Mouse (Mus musculus) G1E-ER4 (cell line): ENCODE data around the gene Man1b1. TPM values are rescaled to one million over a fixed set of nuclear protein-coding genes. Genes with fewer than 3 reads are reported as not detected.

ENCODE experiments used
- GATA1 ChIP-seq: IDR thresholded peaks from one replicate; pipeline ENCODE4 v1.8.0; 2012; ENCODE audit warnings: low read length, inconsistent platforms
- polyA plus RNA-seq: library from polyadenylated mRNA; stranded (reverse); fragments of >175 nt; gene quantifications from 2 replicates; pipeline ENCODE4 v1.2.3, GENCODE M21; 2012

The Man1b1 gene
- polyA plus RNA-seq, 1 experiment, result 18.5 TPM

- no peak for TF ChIP-seq GATA1
These were observed 34.1 kb upstream of the Man1b1 start for GRCm38 (mm10) chr2:25298046-25298445.

GRCm38 (mm10) chr2:25303452-25303851, 28.7 kb upstream of the Man1b1 start:
- TF ChIP-seq GATA1, result no peak

- no peak for TF ChIP-seq GATA1
These were observed 28.0 kb upstream of the Man1b1 start for GRCm38 (mm10) chr2:25303931-25304656.

- TF ChIP-seq GATA1, result no peak
These were observed 27.2 kb upstream of the Man1b1 start for GRCm38 (mm10) chr2:25304657-25305541.

GRCm38 (mm10) chr2:25305587-25306359, 26.4 kb upstream of the Man1b1 start:
- TF ChIP-seq GATA1, result no peak

- TF ChIP-seq GATA1, result no peak
These were observed 22.0 kb upstream of the Man1b1 start for GRCm38 (mm10) chr2:25310180-25310579.

- no peak for TF ChIP-seq GATA1
These were observed 21.2 kb upstream of the Man1b1 start for GRCm38 (mm10) chr2:25310969-25311368.

GRCm38 (mm10) chr2:25311491-25311891, 20.6 kb upstream of the Man1b1 start:
- no peak for TF ChIP-seq GATA1

GRCm38 (mm10) chr2:25318119-25318966, 13.8 kb upstream of the Man1b1 start:
- no peak for TF ChIP-seq GATA1

- no peak for TF ChIP-seq GATA1
These were observed 13.0 kb upstream of the Man1b1 start, which contains the start of gene Grin1 for GRCm38 (mm10) chr2:25318971-25319773. Grin1 (minus strand) TSS chr2:25319187.

- TF ChIP-seq GATA1, result no peak
These were observed 12.1 kb upstream of the Man1b1 start for GRCm38 (mm10) chr2:25320084-25320483.

GRCm38 (mm10) chr2:25326036-25326435, 6.1 kb upstream of the Man1b1 start:
- TF ChIP-seq GATA1, result no peak

GRCm38 (mm10) chr2:25328440-25328839, 3.7 kb upstream of the Man1b1 start:
- no peak for TF ChIP-seq GATA1

GRCm38 (mm10) chr2:25331470-25331869, 668 bp upstream of the Man1b1 start:
- TF ChIP-seq GATA1, result no peak
